Mouse (Mus musculus) cerebellum, adult 18-20 months (tissue): ENCODE measurements around the gene Cp.
"Not testable (repeated sequence)": the region's sequence is repeated elsewhere in the genome, so short reads cannot be mapped to it uniquely, and the experiment has no call there.

Experiments
- DNase-seq, 2 experiments: peaks; one replicate each; pipeline ENCODE4 v3.0.0; 2021

Gene Cp

GRCm38 (mm10) chr3:19956885-19957284 is at the start of gene Cp:
Gene Cp (plus strand): TSS chr3:19957054.
- no peak for DNase-seq

- no peak for DNase-seq
These were observed 8.3 kb upstream of the Cp start for GRCm38 (mm10) chr3:19948552-19948951.

- not testable (repeated sequence) for DNase-seq
These were observed 7.5 kb upstream of the Cp start for GRCm38 (mm10) chr3:19949401-19949800.

- DNase-seq = no peak
These were observed 3.4 kb upstream of the Cp start for GRCm38 (mm10) chr3:19953425-19953824.

- DNase-seq = peak in 1 of 2 experiments; percentile 2
These were observed 3.0 kb upstream of the Cp start for GRCm38 (mm10) chr3:19953865-19954264.

- no peak for DNase-seq
These were observed 1.2 kb downstream of the Cp start for GRCm38 (mm10) chr3:19958031-19958430.

- DNase-seq = no peak
These were observed 2.1 kb downstream of the Cp start for GRCm38 (mm10) chr3:19958983-19959382.

- DNase-seq = no peak
These were observed 3.8 kb downstream of the Cp start for GRCm38 (mm10) chr3:19960570-19961114.

GRCm38 (mm10) chr3:19961341-19961740 is 4.5 kb downstream of the Cp start:
- no peak for DNase-seq

- DNase-seq = no peak
These were observed 6.1 kb downstream of the Cp start for GRCm38 (mm10) chr3:19962769-19963513.

GRCm38 (mm10) chr3:19964625-19965188 is 7.9 kb downstream of the Cp start:
- no peak for DNase-seq

GRCm38 (mm10) chr3:19965239-19965638 is 8.4 kb downstream of the Cp start:
- no peak for DNase-seq

- DNase-seq = no peak
These were observed 9.2 kb downstream of the Cp start for GRCm38 (mm10) chr3:19966072-19966471.

GRCm38 (mm10) chr3:19978474-19978873 is 21.6 kb downstream of the Cp start:
- no peak for DNase-seq

- no peak for DNase-seq
These were observed 24.3 kb downstream of the Cp start for GRCm38 (mm10) chr3:19981156-19981555.

GRCm38 (mm10) chr3:19982846-19983245 is 26.0 kb downstream of the Cp start:
- no peak for DNase-seq

- DNase-seq = no peak
These were observed 29.3 kb downstream of the Cp start for GRCm38 (mm10) chr3:19986123-19986522.

GRCm38 (mm10) chr3:19990031-19990430 is 33.2 kb downstream of the Cp start:
- DNase-seq = no peak

GRCm38 (mm10) chr3:19992388-19992787 is 35.5 kb downstream of the Cp start:
- no peak for DNase-seq

- DNase-seq = no peak
These were observed 42.7 kb downstream of the Cp start for GRCm38 (mm10) chr3:19999551-19999950.

GRCm38 (mm10) chr3:20000806-20001205 is 44.0 kb downstream of the Cp start:
- no peak for DNase-seq

- peak in 1 of 2 experiments; percentile 5 for DNase-seq
These were observed 45.9 kb downstream of the Cp start for GRCm38 (mm10) chr3:20002786-20003185.

GRCm38 (mm10) chr3:20004422-20004821 is 47.6 kb downstream of the Cp start:
- no peak for DNase-seq

GRCm38 (mm10) chr3:20005611-20006010 is 48.8 kb downstream of the Cp start:
- peak; percentile 33 to 49 for DNase-seq
